Mouse (Mus musculus): ENCODE results near the gene Eif2d. TPM values are rescaled to one million over a fixed set of nuclear protein-coding genes. Genes with fewer than 3 reads are reported as not detected.
"Not testable (repeated sequence)": the region's sequence is repeated elsewhere in the genome, so short reads cannot be mapped to it uniquely, and the experiment has no call there.

The Eif2d gene
- polyA plus RNA-seq, 1 experiment from 2014 or later: 58.4 TPM

DNA sequence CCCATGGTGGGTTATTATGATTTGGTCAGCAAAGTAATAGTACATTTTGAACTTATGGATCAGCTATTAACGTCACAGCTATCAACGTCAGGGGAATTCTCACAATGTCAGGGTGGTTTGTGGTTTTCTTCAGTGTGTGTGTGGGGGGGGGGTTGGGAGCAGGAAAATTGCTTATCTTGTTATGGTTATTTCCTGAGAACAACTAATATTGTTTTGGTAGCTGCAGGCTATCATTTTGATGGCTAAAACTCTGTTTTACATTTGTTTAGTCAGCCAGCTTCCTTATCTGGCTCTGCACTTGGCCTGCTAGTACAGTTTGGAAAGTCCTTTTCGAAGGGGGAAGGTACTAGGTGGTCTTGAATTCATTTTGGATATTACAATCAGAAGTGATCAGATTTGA is 7.8 kb upstream of the Eif2d start:
- not testable (repeated sequence) for H3K27ac ChIP-seq (replicated peaks); H3K9ac ChIP-seq (replicated peaks); H3K4me3 ChIP-seq; H3K36me3 ChIP-seq; H3K9me3 ChIP-seq; ATAC-seq (replicated peaks); H3K4me1 ChIP-seq; H3K27me3 ChIP-seq; H3K4me2 ChIP-seq (replicated peaks)
- WGBS: 89% methylated on average over 3 of the region's 3 CpGs

DNA sequence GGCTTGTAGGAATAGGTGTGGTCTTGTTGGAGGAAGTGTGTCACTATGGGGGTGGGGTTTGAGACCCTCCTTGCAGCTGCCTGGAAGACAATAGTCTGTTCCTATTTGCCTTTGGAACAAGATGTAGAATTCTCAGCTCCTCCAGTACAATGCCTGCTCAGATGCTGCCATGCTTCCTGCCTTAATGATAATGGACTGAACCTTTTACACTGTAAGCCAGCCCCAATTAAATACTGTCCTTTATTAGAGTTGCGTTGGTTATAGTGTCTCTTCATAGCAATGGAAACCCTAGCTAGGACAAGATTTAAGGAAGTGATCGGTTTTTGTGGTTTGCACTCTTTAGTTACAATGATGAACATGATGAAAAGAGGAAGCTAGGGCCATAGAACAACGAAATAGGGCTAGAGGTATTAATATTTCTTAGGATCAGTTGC is 6.8 kb upstream of the Eif2d start:
- Histone ChIP-seq H3K4me1 (no peaks in the 10 kb centered on the region), H3K27ac (replicated peaks) (no peak overlapping the region), H3K4me3 (no peak overlapping the region), H3K36me3 (no peaks in the 10 kb centered on the region), H3K9ac (replicated peaks) (no peak overlapping the region), H3K27me3 (no peaks in the 10 kb centered on the region), H3K4me2 (replicated peaks) (no peak overlapping the region), H3K9me3 (no peaks in the 10 kb centered on the region)
- WGBS: 78% methylated on average over 3 of the region's 3 CpGs
- ATAC-seq (replicated peaks): no peak

DNA sequence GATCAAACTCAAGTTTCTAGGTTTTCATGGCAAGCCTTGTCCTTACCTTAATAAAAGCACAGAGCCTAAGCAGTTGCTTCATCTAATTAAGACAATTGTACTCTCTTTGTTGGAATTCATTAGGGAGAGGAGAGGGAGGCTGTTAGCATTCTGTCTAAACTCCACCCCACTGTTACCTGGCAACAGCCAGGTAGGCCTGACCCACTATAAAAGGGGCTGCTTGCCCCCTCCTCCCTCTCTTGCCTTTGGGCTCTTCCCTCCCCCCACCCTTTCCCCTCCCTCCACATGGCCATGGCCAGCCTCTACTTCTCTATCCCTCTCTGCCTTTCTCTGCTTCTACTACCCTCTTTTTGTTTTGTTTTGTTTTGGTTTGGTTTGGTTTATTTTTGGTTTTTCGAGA is 3.5 kb upstream of the Eif2d start:
- no peak overlapping the region for H3K27ac ChIP-seq (replicated peaks)
- H3K4me2 ChIP-seq (replicated peaks): no peak overlapping the region
- no peak overlapping the region for H3K9ac ChIP-seq (replicated peaks)
- no peak overlapping the region for H3K4me3 ChIP-seq
- ATAC-seq (replicated peaks): no peak
- no peaks in the 10 kb centered on the region for H3K9me3 ChIP-seq
- peaks cover 11% of the 10 kb centered on the region for H3K4me1 ChIP-seq
- H3K27me3 ChIP-seq: no peaks in the 10 kb centered on the region
- H3K36me3 ChIP-seq: no peaks in the 10 kb centered on the region
- WGBS: 87% methylated on average over 1 of the region's 1 CpGs

DNA sequence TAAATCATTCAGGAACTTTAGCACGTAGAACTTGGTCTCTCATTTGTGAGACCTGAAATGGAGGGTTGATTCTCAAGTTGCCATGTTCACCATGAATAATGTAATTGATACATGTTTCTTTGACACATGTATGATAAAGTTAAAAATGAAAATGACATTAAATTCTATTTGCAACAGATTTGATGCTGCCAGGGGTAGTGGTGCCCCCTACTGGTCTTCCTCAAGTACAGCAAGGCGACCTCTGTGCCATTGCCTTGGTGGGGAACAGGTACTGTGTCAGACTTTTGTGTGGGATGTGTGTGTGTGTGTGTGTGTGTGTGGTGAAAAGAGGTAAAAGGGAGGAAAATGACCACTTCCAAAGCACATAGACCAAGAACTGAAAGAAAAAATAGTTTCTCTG is 2.5 kb downstream of the Eif2d start:
- no peak overlapping the region for H3K27ac ChIP-seq (replicated peaks)
- H3K4me2 ChIP-seq (replicated peaks): no peak overlapping the region
- 49% methylated on average over 2 of the region's 2 CpGs for WGBS
- no peak for ATAC-seq (replicated peaks)
- H3K9me3 ChIP-seq: no peaks in the 10 kb centered on the region
- no peak overlapping the region for H3K4me3 ChIP-seq
- H3K9ac ChIP-seq (replicated peaks): no peak overlapping the region
- peaks cover 16% of the 10 kb centered on the region for H3K36me3 ChIP-seq
- peaks cover 11% of the 10 kb centered on the region for H3K4me1 ChIP-seq
- H3K27me3 ChIP-seq: no peaks in the 10 kb centered on the region

DNA sequence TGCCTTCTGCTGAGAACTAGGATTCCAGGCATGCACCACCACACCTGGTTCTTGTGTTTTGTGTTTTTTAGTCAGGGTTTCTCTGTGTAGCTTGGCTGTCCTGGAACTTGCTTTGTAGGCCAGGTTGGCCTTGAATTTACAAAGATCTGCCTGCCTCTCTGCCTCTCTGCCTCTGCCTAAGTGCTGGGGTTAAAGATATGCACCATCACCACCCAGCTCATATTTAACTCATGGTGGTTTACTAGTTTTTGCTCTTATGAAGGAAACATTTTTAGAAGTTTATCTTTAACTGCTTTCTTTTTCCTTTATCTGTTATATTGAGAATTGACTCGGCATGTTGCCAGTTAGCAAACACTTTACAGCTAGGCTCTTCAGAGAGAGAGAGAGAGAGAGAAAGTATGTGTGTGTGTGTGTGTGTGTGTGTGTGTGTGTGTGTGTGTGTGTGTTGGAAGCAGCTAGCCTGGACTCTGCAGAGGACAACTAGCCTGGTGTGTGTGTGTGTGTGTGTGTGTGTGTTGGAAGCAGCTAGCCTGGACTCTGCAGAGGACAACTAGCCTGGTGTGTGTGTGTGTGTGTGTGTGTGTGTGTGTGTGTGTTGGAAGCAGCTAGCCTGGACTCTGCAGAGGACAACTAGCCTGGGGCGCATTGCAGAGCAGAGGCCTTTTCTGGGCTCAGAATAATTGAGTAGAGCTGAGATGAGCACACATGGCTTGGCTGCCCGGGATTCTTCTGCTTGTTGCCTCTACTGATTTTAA is 6.8 kb downstream of the Eif2d start:
- not testable (repeated sequence) for H3K4me3 ChIP-seq; H3K4me1 ChIP-seq; H3K27me3 ChIP-seq; H3K4me2 ChIP-seq (replicated peaks); H3K27ac ChIP-seq (replicated peaks); H3K9me3 ChIP-seq; ATAC-seq (replicated peaks); H3K9ac ChIP-seq (replicated peaks)
- peaks cover 51% of the 10 kb centered on the region for H3K36me3 ChIP-seq
- WGBS: 95% methylated on average over 3 of the region's 3 CpGs

DNA sequence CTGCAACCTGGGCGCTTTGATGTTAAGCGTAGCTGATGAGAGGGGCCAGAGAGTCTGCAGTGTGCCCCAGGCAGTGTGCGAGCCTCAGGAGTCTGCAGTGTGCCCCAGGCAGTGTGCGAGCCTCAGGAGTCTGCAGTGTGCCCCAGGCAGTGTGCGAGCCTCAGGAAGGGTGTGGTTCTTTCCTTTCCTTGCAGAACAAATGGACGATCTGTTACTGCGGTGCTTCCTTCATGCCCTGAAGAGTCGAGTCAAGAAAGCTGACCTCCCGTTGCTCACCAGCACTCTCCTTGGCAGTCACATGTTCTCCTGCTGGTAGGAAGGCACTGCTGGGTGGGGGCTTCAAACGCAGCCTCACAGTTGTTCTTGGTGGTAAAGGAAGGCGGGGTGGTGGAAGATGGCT is 8.1 kb downstream of the Eif2d start:
- H3K4me1 ChIP-seq: no peaks in the 10 kb centered on the region
- no peaks in the 10 kb centered on the region for H3K9me3 ChIP-seq
- 93% methylated on average over 11 of the region's 11 CpGs for WGBS
- no peaks in the 10 kb centered on the region for H3K27me3 ChIP-seq
- no peak overlapping the region for H3K27ac ChIP-seq (replicated peaks)
- H3K4me2 ChIP-seq (replicated peaks): no peak overlapping the region
- H3K36me3 ChIP-seq: peaks cover 63% of the 10 kb centered on the region
- H3K4me3 ChIP-seq: no peak overlapping the region
- ATAC-seq (replicated peaks): no peak
- H3K9ac ChIP-seq (replicated peaks): no peak overlapping the region

DNA sequence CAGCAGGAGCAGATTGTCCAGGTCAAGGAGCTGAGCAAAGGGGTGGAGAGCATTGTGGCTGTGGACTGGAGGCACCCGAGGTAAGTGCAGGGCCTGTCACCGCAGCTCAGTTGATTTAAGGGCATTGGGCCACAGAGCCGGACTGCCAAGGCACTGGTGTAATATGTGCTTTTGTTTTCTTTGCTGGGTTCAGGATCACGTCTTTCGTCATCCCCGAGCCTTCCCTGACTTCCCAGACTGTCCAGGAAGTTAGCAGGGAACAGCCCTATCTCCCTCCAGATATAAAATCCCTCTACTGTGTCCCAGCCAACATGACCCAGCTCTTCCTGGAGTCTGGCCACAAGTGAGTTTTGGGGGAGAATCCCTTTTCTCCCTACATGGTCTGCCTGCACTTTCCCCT is 11.4 kb downstream of the Eif2d start:
- WGBS: 89% methylated on average over 6 of the region's 6 CpGs
- Histone ChIP-seq H3K9me3 (no peaks in the 10 kb centered on the region), H3K27me3 (no peaks in the 10 kb centered on the region), H3K4me1 (no peaks in the 10 kb centered on the region), H3K4me3 (no peak overlapping the region), H3K4me2 (replicated peaks) (no peak overlapping the region), H3K36me3 (peaks cover 83% of the 10 kb centered on the region), H3K9ac (replicated peaks) (no peak overlapping the region), H3K27ac (replicated peaks) (no peak overlapping the region)
- ATAC-seq (replicated peaks): no peak

DNA sequence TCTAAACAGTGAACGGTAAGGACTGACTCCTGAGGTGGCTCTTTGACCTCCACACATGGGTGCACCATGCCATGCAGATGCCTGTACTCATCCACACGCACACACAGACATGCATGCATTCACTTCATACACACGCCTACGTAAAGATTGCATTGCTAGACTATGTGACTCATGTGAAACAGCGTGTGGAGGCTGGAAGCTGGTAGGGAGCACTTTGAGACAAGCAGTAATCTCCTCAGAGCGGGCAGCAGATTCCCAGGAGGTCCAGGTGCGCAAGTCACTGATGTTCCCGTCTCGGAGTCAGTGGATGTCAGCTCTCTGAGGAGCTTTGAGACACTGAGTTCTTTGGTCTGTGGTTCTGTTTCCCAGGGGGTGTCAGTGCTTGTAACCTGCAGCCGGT is 14.6 kb downstream of the Eif2d start:
- no peak overlapping the region for H3K27ac ChIP-seq (replicated peaks)
- no peak for ATAC-seq (replicated peaks)
- no peak overlapping the region for H3K4me2 ChIP-seq (replicated peaks)
- no peak overlapping the region for H3K4me3 ChIP-seq
- peaks cover 89% of the 10 kb centered on the region for H3K36me3 ChIP-seq
- H3K27me3 ChIP-seq: no peaks in the 10 kb centered on the region
- H3K9me3 ChIP-seq: no peaks in the 10 kb centered on the region
- no peak overlapping the region for H3K9ac ChIP-seq (replicated peaks)
- no peaks in the 10 kb centered on the region for H3K4me1 ChIP-seq
- WGBS: 94% methylated on average over 10 of the region's 10 CpGs

DNA sequence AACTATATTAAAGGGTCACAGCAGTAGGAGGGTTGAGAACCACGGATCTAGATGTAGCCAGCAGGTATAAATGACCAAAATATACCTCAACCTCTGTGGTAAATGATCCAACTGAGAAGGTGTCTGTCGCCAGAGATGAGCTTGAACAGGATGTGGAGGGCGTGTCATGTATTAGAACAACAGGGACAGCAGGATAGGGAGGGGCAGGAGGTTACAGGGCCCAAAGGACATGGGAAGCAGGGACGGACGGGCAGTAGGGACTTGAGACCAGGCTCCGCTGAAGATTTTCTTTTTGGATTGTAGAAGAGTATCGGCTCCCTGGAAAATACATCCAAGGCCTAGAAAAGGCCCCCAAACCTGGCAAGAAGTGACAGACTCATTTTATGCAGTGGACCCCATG is 20.0 kb downstream of the Eif2d start:
- no peak overlapping the region for H3K4me3 ChIP-seq
- no peaks in the 10 kb centered on the region for H3K9me3 ChIP-seq
- 95% methylated on average over 7 of the region's 7 CpGs for WGBS
- no peak overlapping the region for H3K9ac ChIP-seq (replicated peaks)
- no peak for ATAC-seq (replicated peaks)
- no peak overlapping the region for H3K4me2 ChIP-seq (replicated peaks)
- H3K27ac ChIP-seq (replicated peaks): no peak overlapping the region
- no peaks in the 10 kb centered on the region for H3K27me3 ChIP-seq
- H3K4me1 ChIP-seq: no peaks in the 10 kb centered on the region
- peaks cover 87% of the 10 kb centered on the region for H3K36me3 ChIP-seq

DNA sequence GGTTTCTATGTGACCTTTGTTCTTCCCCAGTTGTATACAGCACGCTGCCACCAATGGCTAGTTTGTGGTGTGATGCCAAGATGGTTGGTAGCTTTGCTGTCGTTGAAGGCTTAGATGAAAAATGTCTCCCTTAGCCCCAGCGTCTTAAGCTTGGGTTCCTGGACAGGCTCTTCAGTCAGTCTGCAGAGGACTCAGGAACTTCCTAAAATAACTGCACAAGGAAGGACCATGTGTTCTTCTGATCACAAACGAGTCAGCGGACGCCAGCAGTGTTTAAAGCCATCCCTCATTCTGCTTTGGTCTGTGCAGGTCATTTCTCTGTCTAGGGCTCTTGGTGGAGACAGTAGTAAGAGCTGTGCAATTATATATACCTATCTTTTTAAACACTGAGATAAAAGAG is 20.8 kb downstream of the Eif2d start:
- Histone ChIP-seq H3K4me2 (replicated peaks) (no peak overlapping the region), H3K4me3 (no peak overlapping the region), H3K36me3 (peaks cover 82% of the 10 kb centered on the region), H3K27me3 (no peaks in the 10 kb centered on the region), H3K9ac (replicated peaks) (no peak overlapping the region), H3K9me3 (no peaks in the 10 kb centered on the region), H3K27ac (replicated peaks) (no peak overlapping the region), H3K4me1 (no peaks in the 10 kb centered on the region)
- no peak for ATAC-seq (replicated peaks)
- WGBS: 85% methylated on average over 6 of the region's 6 CpGs

DNA sequence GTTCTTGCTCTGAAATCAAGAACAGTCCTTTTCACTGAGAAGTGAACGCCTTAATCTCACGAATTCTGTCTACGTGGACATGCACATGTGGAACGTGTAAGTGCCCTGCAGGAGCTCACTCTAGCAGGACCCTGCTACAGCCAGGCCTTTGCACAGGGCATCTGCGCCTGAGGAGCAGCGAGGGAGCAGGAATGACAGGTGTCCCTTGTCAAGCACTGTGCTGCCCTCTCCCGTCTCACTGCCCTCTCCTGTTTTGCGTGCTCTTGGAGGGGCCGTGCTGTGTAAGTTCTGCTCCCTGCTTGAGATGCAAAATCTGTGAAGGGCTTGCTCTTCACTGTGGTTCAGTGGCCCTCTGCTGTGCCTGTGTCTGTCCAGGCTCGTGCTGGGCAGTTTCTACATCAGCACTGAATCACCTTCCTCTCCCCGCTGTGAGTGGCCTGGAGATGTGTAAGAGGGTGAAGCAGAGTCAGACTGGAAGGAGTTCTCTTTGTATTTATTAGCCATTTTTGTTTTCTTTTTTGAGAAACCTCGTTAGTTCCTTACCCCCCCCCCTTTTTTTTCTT is 21.4 kb downstream of the Eif2d start:
- Histone ChIP-seq H3K36me3 (peaks cover 78% of the 10 kb centered on the region), H3K4me3 (no peak overlapping the region), H3K9ac (replicated peaks) (no peak overlapping the region), H3K4me1 (no peaks in the 10 kb centered on the region), H3K27me3 (no peaks in the 10 kb centered on the region), H3K9me3 (no peaks in the 10 kb centered on the region), H3K4me2 (replicated peaks) (no peak overlapping the region), H3K27ac (replicated peaks) (no peak overlapping the region)
- no peak for ATAC-seq (replicated peaks)
- 85% methylated on average over 12 of the region's 12 CpGs for WGBS

DNA sequence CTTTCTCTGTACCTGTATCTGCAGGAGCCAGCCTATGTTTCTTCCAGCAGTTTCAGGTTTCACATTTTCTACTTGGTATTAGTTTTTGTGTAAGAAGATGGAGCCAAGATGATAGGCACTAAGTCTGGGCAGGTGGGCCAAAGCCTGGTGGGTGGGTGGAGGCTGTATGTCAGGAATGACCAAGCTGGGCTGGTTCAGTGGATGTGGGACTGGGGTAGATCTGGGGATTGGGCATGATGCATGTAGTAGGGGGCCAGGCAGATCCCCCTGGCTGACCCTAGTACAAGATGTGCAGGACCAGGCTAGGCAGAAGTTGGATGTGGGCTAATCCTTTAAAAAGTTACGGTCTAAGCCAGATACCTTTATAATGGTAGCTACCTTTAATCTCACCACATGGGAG is 22.2 kb downstream of the Eif2d start:
- Histone ChIP-seq H3K36me3 (peaks cover 80% of the 10 kb centered on the region), H3K27me3 (no peaks in the 10 kb centered on the region), H3K4me3 (no peak overlapping the region), H3K4me2 (replicated peaks) (no peak overlapping the region), H3K9ac (replicated peaks) (no peak overlapping the region), H3K9me3 (no peaks in the 10 kb centered on the region), H3K27ac (replicated peaks) (no peak overlapping the region), H3K4me1 (no peaks in the 10 kb centered on the region)
- ATAC-seq (replicated peaks): no peak
- WGBS: 96% methylated on average over 1 of the region's 1 CpGs

DNA sequence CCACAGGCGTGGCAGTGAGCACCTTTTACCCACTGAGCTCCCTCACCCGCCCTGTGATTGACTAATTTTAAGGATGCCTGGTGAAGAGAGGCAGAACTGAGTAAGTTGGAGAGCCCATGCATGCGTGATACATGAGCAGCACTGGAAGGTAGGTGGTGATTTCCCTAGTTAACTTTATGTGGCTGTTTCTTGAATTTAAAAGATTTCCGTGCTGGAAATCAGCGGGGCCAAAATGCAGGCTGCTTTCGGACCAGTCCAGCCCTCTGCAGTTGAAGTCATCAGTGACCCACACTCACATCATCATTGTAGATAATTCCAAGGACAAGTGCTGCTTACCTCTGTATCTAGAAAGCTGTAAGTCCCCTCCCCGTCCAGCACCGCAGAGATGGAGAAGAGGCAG is 22.8 kb downstream of the Eif2d start:
- no peak for ATAC-seq (replicated peaks)
- WGBS: 97% methylated on average over 8 of the region's 8 CpGs

More for the DNA sequence above, 22.8 kb downstream of the Eif2d start:
- H3K9me3 ChIP-seq: no peaks in the 10 kb centered on the region
- H3K4me3 ChIP-seq: no peak overlapping the region
- no peaks in the 10 kb centered on the region for H3K27me3 ChIP-seq
- H3K4me1 ChIP-seq: no peaks in the 10 kb centered on the region
- H3K4me2 ChIP-seq (replicated peaks): no peak overlapping the region
- H3K27ac ChIP-seq (replicated peaks): no peak overlapping the region
- H3K9ac ChIP-seq (replicated peaks): no peak overlapping the region
- H3K36me3 ChIP-seq: peaks cover 82% of the 10 kb centered on the region
